Mouse (Mus musculus) spleen, postnatal 10 days (tissue): ENCODE data around the gene Acsm4.
"Not testable (repeated sequence)": the region's sequence is repeated elsewhere in the genome, so short reads cannot be mapped to it uniquely, and the experiment has no call there.

Experiments
- DNase-seq, 2 experiments: peaks; one replicate each; pipeline ENCODE4 v3.0.0; 2021 to 2022; ENCODE audit warnings: low spot score in 2 of 2

Gene Acsm4

GRCm38 (mm10) chr7:119689726-119690125, at the start of gene Acsm4:
TSS of gene Acsm4 (plus strand) at chr7:119690026.
- DNase-seq = no peak

GRCm38 (mm10) chr7:119642307-119642706, 47.5 kb upstream of the Acsm4 start:
- DNase-seq = no peak

- no peak for DNase-seq
These were observed 21.9 kb upstream of the Acsm4 start for GRCm38 (mm10) chr7:119667893-119668292.

GRCm38 (mm10) chr7:119670395-119670794, 19.4 kb upstream of the Acsm4 start:
- no peak for DNase-seq

- no peak for DNase-seq
These were observed 18.9 kb upstream of the Acsm4 start for GRCm38 (mm10) chr7:119670925-119671324.

- DNase-seq = peak in 1 of 2 experiments; percentile 25
These were observed 16.4 kb upstream of the Acsm4 start for GRCm38 (mm10) chr7:119673465-119673864.

GRCm38 (mm10) chr7:119680107-119680506, 9.7 kb upstream of the Acsm4 start:
- DNase-seq = no peak

- DNase-seq = no peak
These were observed 7.1 kb upstream of the Acsm4 start for GRCm38 (mm10) chr7:119682699-119683098.

- no peak for DNase-seq
These were observed 2.5 kb downstream of the Acsm4 start for GRCm38 (mm10) chr7:119692302-119692701.

GRCm38 (mm10) chr7:119694926-119695325, 5.1 kb downstream of the Acsm4 start:
- no peak for DNase-seq

GRCm38 (mm10) chr7:119714111-119714510, 24.3 kb downstream of the Acsm4 start:
- no peak for DNase-seq

- DNase-seq = peak; percentile 87 to 95
These were observed 30.6 kb downstream of the Acsm4 start, which contains the start of gene Thumpd1 for GRCm38 (mm10) chr7:119720253-119720946. TSS of gene Thumpd1 (minus strand) at chr7:119720798.

GRCm38 (mm10) chr7:119720947-119721310, 31.1 kb downstream of the Acsm4 start:
- DNase-seq = no peak

- DNase-seq = no peak
These were observed 37.8 kb downstream of the Acsm4 start for GRCm38 (mm10) chr7:119727621-119728020.

- DNase-seq = peak in 1 of 2 experiments; percentile 25
These were observed 41.4 kb downstream of the Acsm4 start for GRCm38 (mm10) chr7:119731262-119731661.

GRCm38 (mm10) chr7:119738877-119739276, 49.1 kb downstream of the Acsm4 start:
- no peak for DNase-seq

- DNase-seq = not testable (repeated sequence)
These were observed 50.1 kb downstream of the Acsm4 start for GRCm38 (mm10) chr7:119739798-119740468.

- peak in 1 of 2 experiments; percentile 25 for DNase-seq
These were observed 54.5 kb downstream of the Acsm4 start for GRCm38 (mm10) chr7:119744321-119744720.

GRCm38 (mm10) chr7:119745869-119746268, 56.0 kb downstream of the Acsm4 start:
- no peak for DNase-seq

- DNase-seq = no peak
These were observed 58.9 kb downstream of the Acsm4 start for GRCm38 (mm10) chr7:119748761-119749160.

GRCm38 (mm10) chr7:119749942-119750341, 60.1 kb downstream of the Acsm4 start:
- DNase-seq = no peak

GRCm38 (mm10) chr7:119753696-119754095, 63.9 kb downstream of the Acsm4 start:
- DNase-seq = no peak

GRCm38 (mm10) chr7:119760527-119760951, 70.7 kb downstream of the Acsm4 start, which contains the start of gene Acsm3:
TSS of gene Acsm3 (plus strand) at chr7:119760923.
- DNase-seq = no peak
